Mouse (Mus musculus) T-cell, adult 2 months (primary cell): ENCODE data around the gene Hibadh.
"Not testable (repeated sequence)": the region's sequence is repeated elsewhere in the genome, so short reads cannot be mapped to it uniquely, and the experiment has no call there.

Experiments used
- DNase-seq: peaks from one replicate; pipeline ENCODE4 v3.0.0; 2022; ENCODE audit warnings: low spot score

The Hibadh gene

GRCm38 (mm10) chr6:52640224-52640712 lies at the start of gene Hibadh:
TSS of gene Hibadh (minus strand) at chr6:52640389.
- peak; percentile 99 for DNase-seq

- no peak for DNase-seq
Measured at GRCm38 (mm10) chr6:52686901-52687500, 46.8 kb upstream of the Hibadh start.

- DNase-seq: no peak
Measured at GRCm38 (mm10) chr6:52682607-52683006, 42.4 kb upstream of the Hibadh start.

- DNase-seq: no peak
Measured at GRCm38 (mm10) chr6:52681847-52682485, 41.8 kb upstream of the Hibadh start.

GRCm38 (mm10) chr6:52680458-52681032 lies 40.4 kb upstream of the Hibadh start:
- no peak for DNase-seq

GRCm38 (mm10) chr6:52679565-52679964 lies 39.4 kb upstream of the Hibadh start:
- DNase-seq: no peak

GRCm38 (mm10) chr6:52677534-52677933 lies 37.3 kb upstream of the Hibadh start:
- DNase-seq: not testable (repeated sequence)

- DNase-seq: no peak
Measured at GRCm38 (mm10) chr6:52675222-52675921, 35.2 kb upstream of the Hibadh start.

- DNase-seq: no peak
Measured at GRCm38 (mm10) chr6:52674541-52674940, 34.4 kb upstream of the Hibadh start.

- no peak for DNase-seq
Measured at GRCm38 (mm10) chr6:52673706-52674105, 33.5 kb upstream of the Hibadh start.

- no peak for DNase-seq
Measured at GRCm38 (mm10) chr6:52672539-52672938, 32.4 kb upstream of the Hibadh start.

GRCm38 (mm10) chr6:52671791-52672190 lies 31.6 kb upstream of the Hibadh start:
- no peak for DNase-seq

GRCm38 (mm10) chr6:52669878-52670277 lies 29.7 kb upstream of the Hibadh start:
- DNase-seq: not testable (repeated sequence)

GRCm38 (mm10) chr6:52667641-52668040 lies 27.5 kb upstream of the Hibadh start:
- DNase-seq: no peak

GRCm38 (mm10) chr6:52663021-52663420 lies 22.8 kb upstream of the Hibadh start:
- DNase-seq: no peak

- DNase-seq: no peak
Measured at GRCm38 (mm10) chr6:52655266-52655665, 15.1 kb upstream of the Hibadh start.

- DNase-seq: no peak
Measured at GRCm38 (mm10) chr6:52648806-52649205, 8.6 kb upstream of the Hibadh start.

GRCm38 (mm10) chr6:52648031-52648430 lies 7.8 kb upstream of the Hibadh start:
- DNase-seq: no peak

GRCm38 (mm10) chr6:52645926-52646325 lies 5.7 kb upstream of the Hibadh start:
- no peak for DNase-seq

- no peak for DNase-seq
Measured at GRCm38 (mm10) chr6:52642152-52642551, 2.0 kb upstream of the Hibadh start.

GRCm38 (mm10) chr6:52641076-52641475 lies 887 bp upstream of the Hibadh start:
- peak; percentile 19 for DNase-seq

- DNase-seq: no peak
Measured at GRCm38 (mm10) chr6:52639546-52640223, 504 bp downstream of the Hibadh start.
